Mouse (Mus musculus): ENCODE data around the gene Optc. TPM values are rescaled to one million over a fixed set of nuclear protein-coding genes. Genes with fewer than 3 reads are reported as not detected.

Optc gene
- polyA plus RNA-seq, 1 experiment from 2014 or later = 4.0 TPM

GRCm38 (mm10) chr1:133940481-133941092 lies 32.8 kb upstream of the Optc start:
- H3K4me2 ChIP-seq (ENCODE audit: low read length) = no peak overlapping the region
- H3K9ac ChIP-seq (ENCODE audit: low read depth, low read length) = no peak overlapping the region
- no peaks in the 10 kb centered on the region for H3K36me3 ChIP-seq (ENCODE audit: control insufficient read depth, insufficient read depth, low read length)
- WGBS = 91% methylated on average over 3 of the region's 3 CpGs
- no peak for ATAC-seq
- H3K4me3 ChIP-seq (ENCODE audit: low read length) = no peak overlapping the region
- H3K27me3 ChIP-seq (replicated peaks; ENCODE audit: control insufficient read depth, insufficient read depth, low read length) = no peaks in the 10 kb centered on the region
- no peak overlapping the region for H3K27ac ChIP-seq (ENCODE audit: low read depth, low read length)
- peaks cover 4% of the 10 kb centered on the region; the same call in 1 of the 2 replicates for H3K9me3 ChIP-seq (ENCODE audit: control insufficient read depth, low read length)
- H3K4me1 ChIP-seq (ENCODE audit: control insufficient read depth, insufficient read depth, low read depth, low read length) = no peaks in the 10 kb centered on the region

- Histone ChIP-seq H3K4me1 (ENCODE audit: control insufficient read depth, insufficient read depth, low read depth, low read length) (no peaks in the 10 kb centered on the region), H3K4me2 (ENCODE audit: low read length) (no peak overlapping the region), H3K9me3 (ENCODE audit: control insufficient read depth, low read length) (peaks cover 4% of the 10 kb centered on the region; the same call in 1 of the 2 replicates), H3K27ac (ENCODE audit: low read depth, low read length) (no peak overlapping the region), H3K9ac (ENCODE audit: low read depth, low read length) (no peak overlapping the region), H3K27me3 (replicated peaks; ENCODE audit: control insufficient read depth, insufficient read depth, low read length) (no peaks in the 10 kb centered on the region), H3K36me3 (ENCODE audit: control insufficient read depth, insufficient read depth, low read length) (no peaks in the 10 kb centered on the region), H3K4me3 (ENCODE audit: low read length) (no peak overlapping the region)
- no peak for ATAC-seq
- 91% methylated on average over 8 of the region's 8 CpGs for WGBS
Measured at GRCm38 (mm10) chr1:133939708-133940107, 31.9 kb upstream of the Optc start.

GRCm38 (mm10) chr1:133936169-133936568 lies 28.4 kb upstream of the Optc start:
- Histone ChIP-seq H3K27me3 (replicated peaks; ENCODE audit: control insufficient read depth, insufficient read depth, low read length) (no peaks in the 10 kb centered on the region), H3K4me2 (ENCODE audit: low read length) (no peak overlapping the region), H3K36me3 (ENCODE audit: control insufficient read depth, insufficient read depth, low read length) (no peaks in the 10 kb centered on the region), H3K9me3 (ENCODE audit: control insufficient read depth, low read length) (no peaks in the 10 kb centered on the region), H3K9ac (ENCODE audit: low read depth, low read length) (no peak overlapping the region), H3K4me3 (ENCODE audit: low read length) (no peak overlapping the region), H3K27ac (ENCODE audit: low read depth, low read length) (no peak overlapping the region), H3K4me1 (ENCODE audit: control insufficient read depth, insufficient read depth, low read depth, low read length) (no peaks in the 10 kb centered on the region; the same call in 1 of the 2 replicates)
- 91% methylated on average over 2 of the region's 3 CpGs for WGBS
- ATAC-seq = no peak

- Histone ChIP-seq H3K9ac (ENCODE audit: low read depth, low read length) (no peak overlapping the region), H3K4me3 (ENCODE audit: low read length) (no peak overlapping the region), H3K27me3 (replicated peaks; ENCODE audit: control insufficient read depth, insufficient read depth, low read length) (no peaks in the 10 kb centered on the region), H3K9me3 (ENCODE audit: control insufficient read depth, low read length) (no peaks in the 10 kb centered on the region), H3K4me2 (ENCODE audit: low read length) (no peak overlapping the region), H3K4me1 (ENCODE audit: control insufficient read depth, insufficient read depth, low read depth, low read length) (no peaks in the 10 kb centered on the region; the same call in 1 of the 2 replicates), H3K36me3 (ENCODE audit: control insufficient read depth, insufficient read depth, low read length) (no peaks in the 10 kb centered on the region), H3K27ac (ENCODE audit: low read depth, low read length) (no peak overlapping the region)
- 76% methylated on average over 10 of the region's 10 CpGs for WGBS
- ATAC-seq = no peak
Measured at GRCm38 (mm10) chr1:133934354-133934963, 26.7 kb upstream of the Optc start.

DNA sequence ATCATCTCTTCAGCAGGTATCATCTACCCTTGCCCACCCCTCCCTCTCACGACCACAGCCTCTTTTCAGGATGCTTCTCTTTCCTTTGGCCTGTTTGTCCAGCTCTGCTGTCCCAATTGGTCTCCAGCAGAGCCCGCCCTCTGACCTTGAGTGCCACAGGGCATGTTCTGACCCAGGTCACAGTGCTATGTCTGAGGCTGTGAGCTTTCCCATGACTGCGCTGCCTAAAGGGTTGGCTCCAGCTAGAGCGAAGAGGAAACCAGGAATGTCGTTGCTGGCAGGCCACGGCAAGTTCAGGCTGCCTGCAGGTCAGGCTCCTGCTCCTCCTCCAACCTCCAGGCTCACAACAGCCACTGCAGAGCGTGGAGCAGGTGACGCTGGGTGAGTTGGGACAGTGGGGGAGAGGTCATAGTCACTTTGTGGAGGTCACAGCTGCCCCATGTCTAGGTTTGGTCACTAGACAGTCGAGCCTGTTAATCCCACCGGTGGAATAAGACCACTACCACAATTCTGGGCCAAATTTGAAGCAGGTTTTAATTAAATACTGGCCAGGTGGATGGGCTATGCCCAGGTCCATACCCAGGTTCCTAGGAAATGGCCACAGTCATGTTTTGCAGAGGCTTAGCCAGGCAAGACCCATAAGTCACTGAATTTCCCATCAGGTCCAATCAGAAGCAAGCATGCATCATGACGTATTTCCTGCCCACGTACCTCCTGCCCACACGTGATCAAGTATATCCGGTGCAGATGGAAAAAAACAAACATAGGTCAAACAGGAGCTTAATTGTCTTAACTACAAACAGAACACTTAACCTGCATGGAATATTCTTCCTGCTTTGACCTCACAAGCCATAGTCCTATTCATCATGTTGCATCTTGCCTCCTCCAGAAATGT lies 25.7 kb upstream of the Optc start:
- Histone ChIP-seq H3K4me3 (ENCODE audit: low read length) (no peak overlapping the region), H3K27ac (ENCODE audit: low read depth, low read length) (no peak overlapping the region), H3K36me3 (ENCODE audit: control insufficient read depth, insufficient read depth, low read length) (no peaks in the 10 kb centered on the region), H3K27me3 (replicated peaks; ENCODE audit: control insufficient read depth, insufficient read depth, low read length) (no peaks in the 10 kb centered on the region), H3K4me2 (ENCODE audit: low read length) (no peak overlapping the region), H3K9ac (ENCODE audit: low read depth, low read length) (no peak overlapping the region), H3K4me1 (ENCODE audit: control insufficient read depth, insufficient read depth, low read depth, low read length) (no peaks in the 10 kb centered on the region; the same call in 1 of the 2 replicates), H3K9me3 (ENCODE audit: control insufficient read depth, low read length) (no peaks in the 10 kb centered on the region)
- ATAC-seq = no peak
- WGBS = 71% methylated on average over 14 of the region's 14 CpGs

GRCm38 (mm10) chr1:133929980-133930379 lies 22.2 kb upstream of the Optc start:
- H3K4me1 ChIP-seq (ENCODE audit: control insufficient read depth, insufficient read depth, low read depth, low read length) = no peaks in the 10 kb centered on the region; the same call in 1 of the 2 replicates
- 0 out of 2 replicates have a peak, but pooled peaks cover 3% of the 10 kb centered on the region for H3K9me3 ChIP-seq (ENCODE audit: control insufficient read depth, low read length)
- no peaks in the 10 kb centered on the region for H3K36me3 ChIP-seq (ENCODE audit: control insufficient read depth, insufficient read depth, low read length)
- 60% methylated on average over 3 of the region's 3 CpGs for WGBS
- H3K4me3 ChIP-seq (ENCODE audit: low read length) = no peak overlapping the region
- no peaks in the 10 kb centered on the region for H3K27me3 ChIP-seq (replicated peaks; ENCODE audit: control insufficient read depth, insufficient read depth, low read length)
- no peak overlapping the region for H3K27ac ChIP-seq (ENCODE audit: low read depth, low read length)
- H3K9ac ChIP-seq (ENCODE audit: low read depth, low read length) = no peak overlapping the region
- H3K4me2 ChIP-seq (ENCODE audit: low read length) = no peak overlapping the region
- ATAC-seq = no peak

DNA sequence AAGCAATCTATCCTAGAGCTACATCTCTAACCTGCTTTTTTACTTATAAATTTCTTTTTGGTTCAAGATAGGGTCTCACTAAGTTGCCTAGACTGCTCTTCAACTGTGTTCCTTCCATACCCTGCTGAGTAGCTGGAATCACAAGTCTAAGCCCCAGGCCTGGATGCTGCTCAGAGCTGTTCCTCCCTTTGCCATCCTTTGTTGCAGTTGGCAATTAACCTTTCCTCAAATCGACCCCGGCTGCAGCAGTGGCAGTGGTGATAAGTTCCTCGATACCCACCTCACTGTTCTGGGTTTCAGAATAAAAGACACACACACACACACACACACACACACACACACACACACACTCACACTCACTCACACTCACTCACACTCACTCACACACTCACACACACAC lies 17.4 kb upstream of the Optc start:
- 90% methylated on average over 3 of the region's 3 CpGs for WGBS
- ATAC-seq = no peak
- no peak overlapping the region for H3K4me2 ChIP-seq (ENCODE audit: low read length)
- no peaks in the 10 kb centered on the region for H3K27me3 ChIP-seq (replicated peaks; ENCODE audit: control insufficient read depth, insufficient read depth, low read length)
- no peak overlapping the region for H3K4me3 ChIP-seq (ENCODE audit: low read length)
- peaks cover 5% of the 10 kb centered on the region for H3K4me1 ChIP-seq (ENCODE audit: control insufficient read depth, insufficient read depth, low read depth, low read length)
- H3K36me3 ChIP-seq (ENCODE audit: control insufficient read depth, insufficient read depth, low read length) = no peaks in the 10 kb centered on the region
- no peak overlapping the region for H3K27ac ChIP-seq (ENCODE audit: low read depth, low read length)
- no peak overlapping the region for H3K9ac ChIP-seq (ENCODE audit: low read depth, low read length)
- H3K9me3 ChIP-seq (ENCODE audit: control insufficient read depth, low read length) = 0 out of 2 replicates have a peak, but pooled peaks cover 3% of the 10 kb centered on the region

DNA sequence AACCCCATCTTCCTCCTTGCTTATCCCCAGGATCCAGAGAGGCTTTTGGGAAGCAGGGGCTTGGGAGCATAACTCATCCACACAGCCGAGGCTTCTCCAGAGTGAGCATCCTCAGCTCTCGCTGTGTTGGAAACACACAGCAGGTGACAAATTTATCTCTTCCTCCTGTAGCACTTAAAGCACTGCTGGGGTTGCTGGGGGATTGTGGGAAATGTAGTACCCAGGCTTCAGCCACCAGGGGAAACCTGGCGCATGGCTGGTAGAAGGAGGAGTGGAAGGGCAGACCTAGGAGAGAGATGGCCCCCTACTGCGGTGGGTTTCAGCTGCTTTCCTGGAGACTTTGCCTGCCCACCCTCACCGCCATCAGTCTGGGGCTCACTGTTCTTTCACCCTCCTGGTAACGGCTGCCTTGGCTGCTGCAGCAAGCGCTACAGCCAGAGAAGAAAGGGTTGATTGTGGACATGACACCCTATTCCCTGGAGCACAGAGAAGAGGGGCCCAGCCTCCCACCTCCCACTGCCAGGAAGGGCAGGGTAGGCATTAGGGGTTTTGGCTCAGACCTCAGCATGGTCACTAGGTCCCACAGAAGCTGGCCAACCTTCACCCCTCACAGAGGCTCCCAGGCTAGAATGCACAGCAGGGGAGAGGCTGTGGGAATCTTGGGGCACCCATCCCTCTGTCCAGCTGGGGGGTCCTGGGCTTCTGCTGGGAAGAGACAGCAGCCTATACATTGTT lies 16.5 kb upstream of the Optc start:
- Histone ChIP-seq H3K9me3 (ENCODE audit: control insufficient read depth, low read length) (0 out of 2 replicates have a peak, but pooled peaks cover 3% of the 10 kb centered on the region), H3K27me3 (replicated peaks; ENCODE audit: control insufficient read depth, insufficient read depth, low read length) (no peaks in the 10 kb centered on the region), H3K4me1 (ENCODE audit: control insufficient read depth, insufficient read depth, low read depth, low read length) (peaks cover 5% of the 10 kb centered on the region), H3K9ac (ENCODE audit: low read depth, low read length) (no peak overlapping the region), H3K4me3 (ENCODE audit: low read length) (no peak overlapping the region), H3K36me3 (ENCODE audit: control insufficient read depth, insufficient read depth, low read length) (no peaks in the 10 kb centered on the region), H3K4me2 (ENCODE audit: low read length) (peak overlapping the region; percentile 18; the same call in 1 of the 2 replicates), H3K27ac (ENCODE audit: low read depth, low read length) (no peak overlapping the region)
- peak; percentile 55 for ATAC-seq
- 26% methylated on average over 7 of the region's 7 CpGs for WGBS

Measured in hindbrain, embryonic 16.5 days (tissue).